Mouse (Mus musculus) lung, adult 2 months (tissue): Measurements from ENCODE around the gene Mtfp1. TPM values are rescaled to one million over a fixed set of nuclear protein-coding genes. Genes with fewer than 3 reads are reported as not detected.

Experiments used
- DNase-seq: peaks from one replicate; pipeline ENCODE4 v3.0.0; 2022
- H3K4me1 ChIP-seq: fragments of 200-500 bp; 2 replicates; pipeline ENCODE4 v1.6.1; 2011; ENCODE audit warnings: low read length; ENCODE audit not compliant: control insufficient read depth, insufficient read depth
- H3K4me3 ChIP-seq: fragments of 200-500 bp; replicated peaks from 2 replicates; pipeline ENCODE3; 2011; ENCODE audit warnings: low read depth, mild to moderate bottlenecking, control low read depth, low read length; ENCODE audit errors: extremely low read depth
- CTCF ChIP-seq: fragments of 200-500 bp; IDR thresholded peaks from 2 replicates; pipeline ENCODE4 v1.5.1; 2011; ENCODE audit warnings: mild to moderate bottlenecking, low read length, control low read depth; ENCODE audit not compliant: insufficient read depth
- POLR2A ChIP-seq: fragments of 200-500 bp; IDR thresholded peaks from 2 replicates; pipeline ENCODE4 v1.6.1; 2011; ENCODE audit warnings: low read depth, mild to moderate bottlenecking, control low read depth, low read length, borderline replicate concordance; ENCODE audit errors: extremely low read depth
- WGBS: fragments of 180-500 bp; shearing (Covaris S2); methylation state at CpG from one replicate; pipeline ENCODE4 v1.1.7; 2018; 5-methylcytosine and 5-hydroxymethylcytosine counted together
- polyA plus RNA-seq: library from polyadenylated mRNA; depleted of rRNA; stranded (reverse); fragments of >200 nt; gene quantifications from 2 replicates; pipeline ENCODE4 v1.2.3, GENCODE M21; 2012

Gene Mtfp1
- polyA plus RNA-seq, 1 experiment = 8.9 TPM

DNA sequence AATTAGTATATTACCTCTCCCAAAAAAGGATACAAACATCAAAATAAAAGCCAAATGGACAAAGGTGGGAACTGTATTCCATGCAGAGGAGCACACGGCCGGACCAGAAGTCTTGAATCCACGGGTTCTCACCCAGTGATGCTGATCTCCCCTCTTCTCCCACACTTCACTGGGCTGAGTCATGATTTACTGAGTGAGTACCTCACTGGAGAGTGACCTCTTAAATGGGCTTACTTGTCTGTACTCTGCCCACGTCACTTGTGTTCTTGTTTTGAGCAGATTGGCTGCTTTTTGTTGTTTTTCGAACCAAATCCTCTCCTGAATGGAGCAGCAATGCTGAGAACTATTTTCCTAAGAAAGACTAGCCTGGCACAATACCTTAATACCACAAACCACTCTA is 9.7 kb upstream of the Mtfp1 start:
- no peak for TF ChIP-seq POLR2A
- no peak overlapping the region for H3K4me3 ChIP-seq
- 86% methylated on average over 5 of the region's 5 CpGs for WGBS
- no peaks in the 10 kb centered on the region for H3K4me1 ChIP-seq
- no peak for DNase-seq

GRCm38 (mm10) chr11:4103522-4103921 is 8.3 kb upstream of the Mtfp1 start:
- DNase-seq = no peak
- H3K4me1 ChIP-seq = no peaks in the 10 kb centered on the region
- no peak for TF ChIP-seq POLR2A
- TF ChIP-seq CTCF = no peak
- H3K4me3 ChIP-seq = no peak overlapping the region
- 73% methylated on average over 14 of the region's 14 CpGs for WGBS

GRCm38 (mm10) chr11:4101851-4102250 is 6.6 kb upstream of the Mtfp1 start:
- TF ChIP-seq CTCF = no peak
- TF ChIP-seq POLR2A = no peak
- DNase-seq = no peak
- Histone ChIP-seq H3K4me1 (peaks cover 5% of the 10 kb centered on the region), H3K4me3 (no peak overlapping the region)
- whole genome bisulfite sequencing = 74% methylated on average over 5 of the region's 5 CpGs

DNA sequence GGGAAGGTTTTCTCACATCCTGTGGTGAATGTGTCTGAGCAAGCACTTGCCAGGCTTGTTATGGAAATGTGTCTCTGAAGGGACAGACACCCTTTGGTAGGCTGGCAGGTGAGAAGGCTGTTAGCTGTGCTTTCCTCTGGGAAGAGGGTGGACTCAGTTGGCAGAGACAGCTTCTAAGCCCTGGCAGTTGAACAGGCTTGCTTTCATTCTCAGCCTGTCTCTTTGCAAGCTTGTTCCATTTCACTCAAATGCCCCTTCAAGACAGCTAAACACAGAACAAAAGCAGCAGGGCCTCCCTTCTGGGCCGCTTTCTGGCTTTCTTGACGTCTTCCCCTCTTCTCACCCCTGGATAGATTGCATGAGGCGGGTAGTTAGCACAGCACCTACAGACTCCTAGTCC is 4.2 kb upstream of the Mtfp1 start:
- TF ChIP-seq CTCF (no peak), POLR2A (no peak)
- peaks cover 5% of the 10 kb centered on the region for H3K4me1 ChIP-seq
- DNase-seq = no peak
- 82% methylated on average over 3 of the region's 3 CpGs for WGBS
- no peak overlapping the region for H3K4me3 ChIP-seq

GRCm38 (mm10) chr11:4098816-4099215 is 3.6 kb upstream of the Mtfp1 start:
- no peak for DNase-seq
- Histone ChIP-seq H3K4me1 (peaks cover 5% of the 10 kb centered on the region), H3K4me3 (no peak overlapping the region)
- no peak for TF ChIP-seq CTCF
- TF ChIP-seq POLR2A = no peak
- 60% methylated on average over 7 of the region's 7 CpGs for WGBS

GRCm38 (mm10) chr11:4098120-4098519 is 2.9 kb upstream of the Mtfp1 start:
- no peak overlapping the region for H3K4me3 ChIP-seq
- DNase-seq = no peak
- TF ChIP-seq CTCF (no peak), POLR2A (no peak)
- H3K4me1 ChIP-seq = peaks cover 5% of the 10 kb centered on the region
- 56% methylated on average over 8 of the region's 8 CpGs for WGBS

GRCm38 (mm10) chr11:4097091-4097621 is 1.9 kb upstream of the Mtfp1 start:
- peaks cover 5% of the 10 kb centered on the region for H3K4me1 ChIP-seq
- TF ChIP-seq POLR2A = no peak
- TF ChIP-seq CTCF = no peak
- no peak for DNase-seq
- 24% methylated on average over 10 of the region's 10 CpGs for WGBS
- H3K4me3 ChIP-seq = peak overlapping the region; percentile 62

DNA sequence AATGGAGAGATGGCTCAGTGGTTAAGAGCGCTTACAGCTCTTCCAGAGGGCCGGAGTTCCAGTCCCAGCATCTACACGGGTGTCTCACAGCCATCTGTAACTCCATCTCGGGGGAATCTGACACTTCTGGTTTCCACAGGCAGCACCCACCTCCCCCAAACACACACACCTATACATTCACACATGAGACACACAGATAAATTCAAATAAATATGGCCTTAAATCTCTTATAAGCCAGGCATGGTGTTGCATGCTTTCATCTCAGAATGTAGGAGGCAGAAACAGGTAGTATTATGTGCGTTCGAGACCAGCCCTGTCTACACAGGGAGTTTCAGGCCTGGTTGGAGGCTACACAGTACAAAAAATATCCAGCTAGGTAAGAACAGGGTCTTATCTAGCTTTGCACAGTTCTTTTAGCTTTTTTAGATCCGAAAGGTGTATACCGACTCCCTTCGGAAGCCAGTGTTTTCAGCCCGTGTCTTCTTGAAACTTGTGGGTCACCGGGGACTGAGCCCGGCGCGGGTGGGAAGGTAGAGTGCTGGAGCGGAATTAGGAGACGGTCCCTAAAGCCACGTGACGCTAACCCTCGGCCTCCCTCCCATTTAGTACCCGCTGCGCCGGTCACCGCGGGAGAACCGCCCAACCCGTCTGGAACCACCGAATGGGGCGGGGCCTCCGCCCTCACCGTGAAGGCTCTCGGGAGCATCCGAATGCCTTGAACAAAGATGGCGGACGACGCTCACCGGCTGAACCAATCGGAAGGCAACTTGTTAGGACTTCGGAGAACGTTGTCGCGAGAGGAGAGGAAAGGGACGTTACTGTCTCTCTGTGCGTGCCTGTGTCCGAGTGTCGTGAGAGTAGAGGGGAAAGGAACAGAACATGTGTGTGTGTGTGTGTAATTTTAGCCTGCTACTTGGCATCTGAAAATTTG is 1.1 kb upstream of the Mtfp1 start:
- DNase-seq = peak; percentile 95
- H3K4me3 ChIP-seq = peak overlapping the region; percentile 62
- 3% methylated on average over 45 of the region's 45 CpGs for WGBS
- no peak for TF ChIP-seq CTCF
- peak; percentile 95; the same call in 1 of the 2 replicates for TF ChIP-seq POLR2A
- H3K4me1 ChIP-seq = peaks cover 5% of the 10 kb centered on the region

GRCm38 (mm10) chr11:4094378-4095170 is 671 bp downstream of the Mtfp1 start:
- peak; percentile 70 for TF ChIP-seq CTCF
- TF ChIP-seq POLR2A = no peak
- WGBS = 5% methylated on average over 22 of the region's 24 CpGs
- peaks cover 5% of the 10 kb centered on the region for H3K4me1 ChIP-seq
- peak; percentile 70 for DNase-seq
- H3K4me3 ChIP-seq = peak overlapping the region; percentile 76
